Mouse (Mus musculus) megakaryocyte, adult 5-6 weeks (primary cell): ENCODE results near the gene Gpc1. TPM values are rescaled to one million over a fixed set of nuclear protein-coding genes. Genes with fewer than 3 reads are reported as not detected.

ENCODE experiments used
- total RNA-seq, 2 experiments: library from RNA; stranded (forward) in 1 of 2; stranded (reverse) in 1 of 2; fragments of 153-499, 151-499 nt in 1 of 2; fragments of 221-1000, 200-1000 nt in 1 of 2; gene quantifications; 2 replicates each; pipeline versions ENCODE4 v1.2.3 to v1.2.4; 2015 to 2017

Gpc1 gene
- total RNA-seq, 2 experiments from 2014 or later = 13.7 to 19.9 TPM

Other genes with a start within 250 kb of the Gpc1 start
- not detected in 2 replicates for gene Olfr1412, start 245.9 kb upstream of the Gpc1 start, total RNA-seq (2015)
- not detected in 2 replicates for gene Olfr1412, start 245.9 kb upstream of the Gpc1 start, total RNA-seq (2017)
- gene Olfr1411, start 237.2 kb upstream of the Gpc1 start, total RNA-seq (2015) = not detected in 2 replicates
- not detected in 2 replicates for gene Olfr1411, start 237.2 kb upstream of the Gpc1 start, total RNA-seq (2017)
- not detected in 2 replicates for gene Olfr1410, start 225.9 kb upstream of the Gpc1 start, total RNA-seq (2015)
- not detected in 2 replicates for gene Olfr1410, start 225.9 kb upstream of the Gpc1 start, total RNA-seq (2017)
- gene Olfr12, start 213.9 kb upstream of the Gpc1 start, total RNA-seq (2015) = not detected in 2 replicates
- gene Olfr12, start 213.9 kb upstream of the Gpc1 start, total RNA-seq (2017) = not detected in 2 replicates
- gene Cops9, start 189.7 kb upstream of the Gpc1 start, total RNA-seq (2015) = 178 and 190 TPM in 2 replicates
- 166 and 180 TPM in 2 replicates for gene Cops9, start 189.7 kb upstream of the Gpc1 start, total RNA-seq (2017)
- gene Otos, start 182.8 kb upstream of the Gpc1 start, total RNA-seq (2015) = 0.85 and 2.8 TPM in 2 replicates
- gene Otos, start 182.8 kb upstream of the Gpc1 start, total RNA-seq (2017) = 0.53 and 1.8 TPM in 2 replicates
- gene Ankmy1, start 71.3 kb downstream of the Gpc1 start, total RNA-seq (2015) = 0.20 TPM in 1 of 2 replicates, not detected in the other
- not detected in 2 replicates for gene Ankmy1, start 71.3 kb downstream of the Gpc1 start, total RNA-seq (2017)
- gene Dusp28, start 75.3 kb downstream of the Gpc1 start, total RNA-seq (2015) = 8.2 and 8.9 TPM in 2 replicates
- gene Dusp28, start 75.3 kb downstream of the Gpc1 start, total RNA-seq (2017) = 2.0 and 2.4 TPM in 2 replicates
- 29.3 and 30.1 TPM in 2 replicates for gene Rnpepl1, start 79.1 kb downstream of the Gpc1 start, total RNA-seq (2015)
- 20.4 and 23.6 TPM in 2 replicates for gene Rnpepl1, start 79.1 kb downstream of the Gpc1 start, total RNA-seq (2017)
- gene Capn10, start 102.7 kb downstream of the Gpc1 start, total RNA-seq (2015) = 2.7 and 5.2 TPM in 2 replicates
- 6.4 and 8.7 TPM in 2 replicates for gene Capn10, start 102.7 kb downstream of the Gpc1 start, total RNA-seq (2017)
- gene Gpr35, start 119.2 kb downstream of the Gpc1 start, total RNA-seq (2015) = 69.5 and 72.6 TPM in 2 replicates
- gene Gpr35, start 119.2 kb downstream of the Gpc1 start, total RNA-seq (2017) = 46.4 and 47.2 TPM in 2 replicates
- gene Aqp12, start 174.7 kb downstream of the Gpc1 start, total RNA-seq (2015) = not detected in 2 replicates
- not detected in 2 replicates for gene Aqp12, start 174.7 kb downstream of the Gpc1 start, total RNA-seq (2017)